Mouse (Mus musculus) ES-E14 (cell line): Measurements from ENCODE around the gene Enpp5.

Experiments used
- MAFK ChIP-seq: IDR thresholded peaks from 2 replicates; pipeline ENCODE4 v1.6.1; 2014; ENCODE audit warnings: mild to moderate bottlenecking, low read depth, low read length, inconsistent platforms; ENCODE audit not compliant: insufficient read depth
- ZC3H11A ChIP-seq: IDR thresholded peaks from 2 replicates; pipeline ENCODE4 v1.6.1; 2012; ENCODE audit warnings: low read depth, mild to moderate bottlenecking, inconsistent platforms, low read length, borderline replicate concordance

DNA sequence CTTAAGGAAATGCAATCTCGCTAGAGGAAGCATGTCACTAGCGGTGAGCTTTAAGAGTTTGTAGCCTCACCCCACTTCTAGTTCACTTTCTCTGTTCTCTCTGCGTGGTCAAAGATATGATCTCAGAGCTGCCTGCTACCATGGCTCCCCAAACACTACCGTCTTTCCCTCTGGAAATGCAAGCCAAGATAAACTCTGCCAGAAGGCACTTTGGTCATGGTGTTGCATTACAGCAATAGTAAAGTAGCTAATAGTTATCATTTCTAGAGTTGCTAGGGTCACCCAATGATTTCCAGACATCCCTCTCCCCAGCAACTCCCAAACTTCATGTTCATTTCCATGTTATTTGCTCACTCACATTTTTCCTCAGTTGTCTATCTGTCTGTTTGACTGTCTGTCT is 39.6 kb downstream of the Enpp5 start:
- TF ChIP-seq MAFK (no peak), ZC3H11A (no peak)
